Mouse (Mus musculus) T-helper 2 cell (primary cell): ENCODE measurements around the gene Mcrip1.
"Not testable (repeated sequence)": the region's sequence is repeated elsewhere in the genome, so short reads cannot be mapped to it uniquely, and the experiment has no call there.

Experiments used
- in situ Hi-C: fragments of 300-600 bp; cut with MboI, MseI; formaldehyde crosslinking; loops from one replicate; pipeline ENCODE4 v1.15.1; 2025; ENCODE audit warnings: high pct_unique_total_duplicates

Mcrip1 gene

DNA sequence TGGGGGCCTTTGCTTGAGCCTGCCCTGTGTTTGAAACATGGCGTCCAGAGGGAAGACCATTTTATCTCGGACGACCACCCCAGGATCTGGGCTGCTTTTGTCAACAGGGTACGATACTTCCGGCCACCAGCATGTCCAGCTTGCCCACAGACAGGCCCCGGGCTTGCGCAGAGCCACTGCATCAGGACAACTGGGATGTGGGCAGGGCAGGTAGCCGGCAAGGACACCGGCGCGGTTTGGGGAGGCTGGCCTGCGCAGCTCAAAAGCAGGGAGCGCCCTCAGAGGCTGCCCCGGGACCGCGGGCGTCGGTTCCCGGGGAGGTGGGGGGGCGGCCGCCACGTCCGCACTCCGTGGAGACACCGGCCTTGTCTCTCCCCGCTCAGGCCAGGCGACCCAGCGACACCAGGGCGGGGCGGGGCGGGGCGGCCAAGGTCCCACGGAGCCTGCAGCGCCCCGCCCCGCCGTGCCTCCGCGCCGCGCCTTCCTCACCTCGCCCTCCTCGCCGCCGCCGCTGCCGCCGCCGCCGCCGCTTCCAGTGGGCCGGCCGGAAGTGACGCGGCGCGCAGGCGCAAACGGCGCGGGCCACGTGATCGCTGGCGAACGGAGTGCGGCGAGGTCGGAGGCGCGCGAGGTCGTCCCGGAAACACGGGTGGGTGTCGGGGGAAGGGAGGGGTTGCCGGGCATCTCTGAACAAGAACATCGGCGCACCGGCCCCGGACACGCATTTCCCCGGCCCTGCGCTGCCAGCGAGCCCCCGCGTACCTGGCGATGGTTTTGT is at the start of gene Mcrip1:
TSS of gene Mcrip1 (minus strand) at position 560 of the 778 bp plus-strand sequence.
- in situ Hi-C loops = no loop called here

- in situ Hi-C loops = loop anchor here (10.0 kb wide), 1 partner anchor 196 kb away; the partner anchor contains the start of gene Dus1l
Observed at GRCm38 (mm10) chr11:120598990-120599549, 49.5 kb upstream of the Mcrip1 start.

DNA sequence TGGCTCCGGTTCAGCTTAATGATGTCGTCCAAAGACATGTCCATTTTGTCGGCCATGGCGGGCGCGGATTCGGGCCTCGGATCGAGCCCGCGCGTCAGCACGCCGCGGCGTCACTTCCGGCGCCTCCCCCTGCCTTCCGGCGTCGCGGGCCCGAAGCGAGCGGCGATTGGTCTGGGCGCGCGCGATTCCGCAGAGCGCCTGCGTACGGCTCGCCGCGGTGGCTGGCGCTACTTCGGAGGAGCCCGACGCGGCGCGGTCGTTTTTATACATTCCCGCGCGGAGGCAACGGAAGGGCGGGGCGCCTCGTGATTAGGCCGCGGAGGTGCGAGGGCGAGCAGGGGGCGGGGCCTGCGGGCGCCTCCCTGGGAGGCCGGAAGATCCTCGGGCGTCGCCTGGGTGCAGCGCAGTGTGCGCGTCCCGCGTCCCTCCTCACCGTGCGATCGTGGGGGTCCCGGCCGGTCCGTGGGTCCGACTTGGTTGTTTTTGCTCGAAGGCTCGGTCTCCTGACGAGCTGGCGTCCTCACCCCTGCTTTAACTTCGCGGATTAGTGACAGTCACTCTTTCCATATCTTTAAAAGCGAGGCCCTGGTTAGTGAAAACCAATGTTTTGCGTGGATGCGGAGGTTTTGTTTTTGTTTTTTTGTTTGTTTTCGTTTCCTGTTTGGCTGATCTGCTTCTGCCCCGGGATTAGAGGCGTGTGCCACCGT is 48.9 kb upstream of the Mcrip1 start, which contains the start of the genes Alyref and Anapc11:
TSS of gene Alyref (minus strand) at position 83 of the 707 bp plus-strand sequence.
TSS of gene Anapc11 (plus strand) at position 139 of the 707 bp plus-strand sequence.
- in situ Hi-C loops = loop anchor here (10.0 kb wide), 1 partner anchor 196 kb away; the partner anchor contains the start of gene Dus1l

GRCm38 (mm10) chr11:120597240-120598235 is 48.0 kb upstream of the Mcrip1 start:
- in situ Hi-C loops = loop anchor here (10.0 kb wide), 1 partner anchor 197 kb away; the partner anchor contains the start of gene Dus1l

- in situ Hi-C loops = no loop called here
Observed at GRCm38 (mm10) chr11:120588531-120588930, 39.0 kb upstream of the Mcrip1 start.

- in situ Hi-C loops = no loop called here
Observed at GRCm38 (mm10) chr11:120583937-120584336, 34.4 kb upstream of the Mcrip1 start.

DNA sequence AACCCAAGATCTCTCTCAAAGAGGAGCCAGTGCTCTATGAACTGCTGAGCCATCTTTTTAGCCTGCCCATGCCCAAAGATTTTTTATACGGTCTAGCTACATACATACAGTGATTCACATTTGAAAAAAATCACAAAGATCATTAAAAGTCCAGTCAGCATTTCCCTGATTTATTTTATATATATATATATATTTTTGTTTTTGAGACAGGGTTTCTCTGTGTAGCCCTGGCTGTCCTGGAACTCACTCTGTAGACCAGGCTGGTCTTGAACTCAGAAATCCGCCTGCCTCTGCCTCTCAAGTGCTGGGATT is 33.4 kb upstream of the Mcrip1 start:
- in situ Hi-C loops = not testable (repeated sequence)

DNA sequence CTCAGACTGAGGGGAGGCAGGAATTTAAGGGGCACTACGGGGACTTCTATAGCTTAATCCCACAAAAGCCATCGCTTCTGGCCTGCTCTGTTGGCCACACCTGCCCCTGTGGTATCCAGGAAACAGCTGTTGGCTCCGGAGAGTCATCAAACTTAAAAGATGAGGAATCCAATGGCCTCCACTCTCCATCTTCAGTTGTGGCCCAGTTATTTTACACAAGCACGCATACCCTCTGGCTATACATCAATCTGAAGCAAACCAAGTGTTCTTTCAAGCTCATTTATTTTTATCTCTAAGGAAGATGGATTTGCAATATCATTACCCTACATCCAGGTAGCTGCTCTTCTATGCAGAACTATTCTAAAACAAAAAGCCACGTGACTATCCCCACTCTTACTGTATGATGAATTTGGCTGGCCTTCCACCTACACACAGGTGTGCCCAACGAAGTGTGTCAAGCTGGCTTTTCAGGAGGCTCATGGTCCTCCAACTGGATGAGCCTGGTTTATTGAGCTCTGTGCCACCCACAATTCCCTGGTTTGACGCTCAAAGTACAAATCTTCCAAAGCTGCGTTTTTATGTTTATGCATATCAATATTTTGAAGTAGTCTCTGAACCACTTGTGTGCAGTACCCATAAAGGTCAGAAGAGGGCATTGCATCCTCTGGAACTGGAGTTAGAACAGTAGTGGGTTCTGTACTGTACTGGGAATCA is 32.9 kb upstream of the Mcrip1 start:
- in situ Hi-C loops = no loop called here

DNA sequence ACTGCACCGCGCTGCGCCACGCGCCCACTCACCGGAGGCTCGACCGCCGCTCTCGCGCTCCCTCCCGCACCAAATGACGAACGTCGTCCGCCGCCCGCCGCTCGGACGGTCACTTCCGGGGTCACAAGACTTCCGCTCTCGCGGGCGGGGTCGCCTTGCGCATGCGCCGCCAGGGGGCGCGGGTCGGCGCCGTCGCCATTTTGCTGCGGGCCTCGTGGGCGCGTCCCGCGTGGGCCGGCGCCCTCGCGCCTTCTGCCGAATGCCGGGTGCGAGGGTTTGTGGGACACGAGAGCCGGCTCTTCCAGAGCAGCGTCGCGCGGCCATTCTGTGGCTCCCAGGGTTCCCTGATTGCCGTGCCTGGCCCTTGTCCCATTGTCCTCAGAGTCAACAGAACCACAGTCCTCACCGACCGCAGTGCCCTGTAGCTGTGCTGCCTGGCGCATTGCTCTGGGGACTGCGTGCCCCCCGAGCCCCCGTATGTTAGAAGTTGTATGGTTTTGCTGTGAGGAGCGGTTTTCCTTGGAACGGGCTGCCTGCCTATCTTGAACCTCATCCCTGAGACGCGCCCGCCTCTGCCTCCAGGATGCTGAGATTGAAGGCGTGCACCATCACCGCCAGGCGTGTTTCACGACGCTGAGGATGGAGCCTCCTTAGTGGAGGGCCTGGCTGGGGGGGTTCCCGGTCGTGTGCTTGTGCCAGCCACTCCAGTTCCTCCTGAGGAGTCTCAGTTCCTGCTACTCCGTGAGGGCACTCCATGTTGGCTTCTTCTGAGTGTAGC is 32.2 kb upstream of the Mcrip1 start, which contains the start of gene Arhgdia:
TSS of gene Arhgdia (minus strand) at position 135 of the 778 bp plus-strand sequence.
- in situ Hi-C loops = no loop called here

DNA sequence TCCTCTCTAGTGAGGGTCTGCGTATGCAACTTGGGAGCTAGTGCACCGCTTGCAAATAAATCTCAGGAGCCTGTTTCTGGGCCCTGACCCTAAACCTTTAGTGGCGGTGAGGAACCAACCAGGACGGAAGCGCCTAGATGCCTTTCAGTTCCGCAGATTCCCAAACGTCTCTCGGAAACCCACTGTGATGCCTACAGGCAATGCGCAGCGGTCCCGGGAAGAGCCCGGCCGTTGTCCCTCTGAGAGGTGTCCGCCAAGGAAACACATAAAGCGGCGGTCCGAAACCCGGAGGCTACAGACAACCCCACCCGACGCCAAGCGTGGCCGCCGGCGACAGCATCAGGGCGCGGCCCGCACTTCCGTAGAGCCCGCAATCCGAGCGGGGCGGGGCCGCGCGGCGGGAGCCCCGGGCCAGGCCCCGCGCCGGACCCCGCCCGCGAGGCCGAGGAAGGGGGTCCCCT is 31.4 kb upstream of the Mcrip1 start:
- in situ Hi-C loops = no loop called here

GRCm38 (mm10) chr11:120580190-120580589 is 30.7 kb upstream of the Mcrip1 start:
- in situ Hi-C loops = no loop called here

DNA sequence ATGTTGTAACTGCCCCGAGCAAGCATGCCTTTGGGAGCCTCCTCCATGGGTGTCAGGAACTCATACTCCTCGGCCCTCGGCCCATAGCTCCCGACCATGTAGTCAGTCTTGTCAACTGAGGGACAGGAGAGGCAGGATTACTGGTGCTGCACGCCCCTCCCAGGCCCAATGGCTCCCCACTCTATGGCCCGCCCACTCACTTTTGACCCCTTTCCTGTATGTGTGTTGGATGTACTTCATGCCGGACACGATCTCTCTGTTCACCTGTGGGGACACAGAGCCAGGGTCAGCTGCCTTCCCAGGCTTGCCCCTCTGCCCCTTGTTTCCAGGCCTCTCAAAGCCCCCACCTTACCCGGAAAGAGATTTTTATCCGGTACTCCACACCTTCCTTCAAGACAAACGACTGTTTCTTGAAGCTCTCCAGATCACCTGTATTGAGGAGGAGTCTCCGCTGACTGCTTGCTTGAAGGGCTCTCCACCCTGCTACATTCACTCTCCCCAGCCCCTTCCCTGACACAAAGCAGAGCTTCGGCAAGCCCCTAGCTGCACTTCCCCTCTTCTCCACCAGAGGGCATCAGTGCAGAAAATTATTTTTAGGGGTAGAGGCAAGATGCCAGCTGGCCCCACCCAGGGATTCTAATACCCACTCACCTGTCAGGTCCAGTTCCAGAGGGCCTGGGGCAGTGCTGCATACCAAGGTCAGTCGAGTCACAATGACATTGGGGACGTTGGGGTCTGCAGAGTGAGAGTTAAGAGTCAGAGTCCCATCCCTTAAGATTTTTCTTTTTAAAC is 30.0 kb upstream of the Mcrip1 start:
- in situ Hi-C loops = no loop called here

DNA sequence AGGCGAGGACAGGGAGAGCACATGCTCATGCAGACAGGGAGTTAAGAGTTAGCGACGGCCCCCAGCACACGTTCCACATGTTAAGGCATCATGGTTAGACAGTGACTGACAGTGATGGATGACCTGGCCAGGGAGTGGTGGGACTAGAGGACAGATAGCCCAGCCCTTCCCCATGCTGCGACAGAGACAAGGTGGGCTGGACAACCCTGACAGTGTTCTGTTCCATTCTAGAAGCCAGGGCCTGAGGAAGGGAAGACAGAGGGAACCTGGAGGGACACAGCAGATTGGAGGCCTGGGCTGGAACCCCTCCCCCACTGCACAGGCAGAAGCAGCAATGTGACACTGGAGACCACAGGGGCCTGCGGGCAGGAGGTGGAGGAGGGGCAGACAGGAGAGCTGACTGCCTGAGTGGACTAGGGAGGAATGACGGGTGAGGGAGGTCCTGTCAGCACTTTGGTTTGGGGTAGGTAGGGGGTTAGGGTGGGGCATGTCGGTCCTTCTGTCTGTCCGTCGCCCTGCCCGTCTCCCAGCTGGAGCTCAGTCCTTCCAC is 29.2 kb upstream of the Mcrip1 start:
- in situ Hi-C loops = no loop called here

GRCm38 (mm10) chr11:120578024-120578693 is 28.6 kb upstream of the Mcrip1 start:
- in situ Hi-C loops = no loop called here

DNA sequence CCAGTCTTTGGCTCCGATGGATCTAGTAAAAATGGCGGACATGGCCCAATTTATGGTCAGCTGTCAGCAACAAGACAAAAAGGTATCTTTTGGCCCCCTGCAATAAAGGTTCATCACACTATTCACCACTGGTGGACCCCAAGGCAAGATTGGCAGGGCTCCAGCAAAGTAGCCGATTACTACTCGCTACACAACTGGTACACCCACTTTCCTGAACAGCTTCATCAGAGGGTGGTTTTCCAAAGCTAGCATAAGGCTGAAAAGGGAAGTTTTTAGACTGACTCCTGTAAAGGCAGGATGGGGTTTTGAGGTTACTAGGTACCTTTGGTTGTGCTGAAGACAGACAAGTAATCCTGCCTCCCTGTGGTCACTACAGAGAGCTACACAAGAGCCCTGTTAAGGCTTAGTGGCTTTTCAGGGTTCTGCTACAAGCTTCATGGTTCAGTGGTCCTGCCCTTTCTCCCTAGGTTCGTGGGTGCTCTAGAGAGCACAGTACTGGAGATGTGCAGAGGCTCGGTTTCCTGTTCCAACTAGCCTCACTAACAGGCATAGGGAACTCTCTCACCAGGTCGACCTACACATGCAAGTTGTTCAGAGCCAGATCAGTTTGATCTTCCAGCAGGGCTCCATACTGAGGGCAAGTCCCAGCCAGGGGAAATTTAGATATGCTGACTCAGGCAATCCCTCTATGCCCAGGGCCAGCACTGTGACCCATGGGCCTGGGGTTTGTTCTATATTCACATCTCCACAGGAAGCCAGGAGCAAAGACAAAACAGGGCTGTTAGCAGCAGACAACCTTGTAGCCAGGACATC is 27.9 kb upstream of the Mcrip1 start:
- in situ Hi-C loops = no loop called here

DNA sequence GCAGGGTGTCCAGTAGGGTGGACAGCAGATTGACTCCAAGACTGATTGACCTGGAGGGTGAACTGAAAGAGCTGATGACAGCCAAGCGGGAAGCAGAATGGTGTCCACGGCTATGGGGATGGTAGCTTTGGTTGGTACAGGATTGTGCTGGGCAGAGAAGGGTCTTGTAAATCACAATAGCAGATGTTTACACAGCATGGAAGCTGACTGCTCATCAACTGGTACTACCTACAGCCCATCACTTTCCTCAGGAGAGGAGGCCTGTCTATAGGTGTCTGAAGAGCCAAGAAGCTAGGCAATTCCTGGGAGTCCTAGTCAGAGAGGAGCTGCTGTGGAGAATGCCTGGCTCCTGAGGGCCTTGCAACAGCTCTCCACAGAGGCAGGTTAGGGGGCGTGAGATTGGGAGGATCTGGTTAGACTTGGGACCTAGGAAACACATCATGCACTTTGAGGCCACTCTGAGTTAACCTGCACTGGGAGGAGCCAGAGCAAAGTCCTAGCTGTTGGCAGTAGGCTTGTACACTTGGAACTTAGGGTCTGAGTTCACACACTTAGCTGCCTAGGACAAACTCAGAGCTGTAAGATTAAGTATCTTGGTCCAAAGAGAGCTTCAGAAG is 26.9 kb upstream of the Mcrip1 start:
- in situ Hi-C loops = no loop called here

DNA sequence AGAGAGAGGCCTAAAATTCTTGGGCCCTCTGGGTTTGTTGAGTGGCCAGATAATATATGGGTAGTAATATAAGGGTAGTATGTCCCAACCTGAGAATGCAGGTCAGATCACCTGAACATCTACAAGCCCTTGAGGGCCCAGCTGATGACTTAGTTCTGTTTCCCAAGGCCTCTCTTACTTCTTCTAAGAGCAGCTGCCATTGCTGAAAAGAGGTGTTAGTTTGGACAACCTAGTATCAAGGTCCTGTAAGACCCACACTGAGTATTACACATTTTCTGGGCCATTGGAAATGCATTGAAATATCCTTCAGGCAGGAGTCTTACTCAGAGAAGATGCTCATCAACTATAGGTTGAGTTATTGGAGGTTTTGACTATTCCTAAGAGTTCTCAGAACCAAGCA is 26.4 kb upstream of the Mcrip1 start:
- in situ Hi-C loops = no loop called here
